Mouse (Mus musculus): ENCODE results near the gene Gm21985.

DNA sequence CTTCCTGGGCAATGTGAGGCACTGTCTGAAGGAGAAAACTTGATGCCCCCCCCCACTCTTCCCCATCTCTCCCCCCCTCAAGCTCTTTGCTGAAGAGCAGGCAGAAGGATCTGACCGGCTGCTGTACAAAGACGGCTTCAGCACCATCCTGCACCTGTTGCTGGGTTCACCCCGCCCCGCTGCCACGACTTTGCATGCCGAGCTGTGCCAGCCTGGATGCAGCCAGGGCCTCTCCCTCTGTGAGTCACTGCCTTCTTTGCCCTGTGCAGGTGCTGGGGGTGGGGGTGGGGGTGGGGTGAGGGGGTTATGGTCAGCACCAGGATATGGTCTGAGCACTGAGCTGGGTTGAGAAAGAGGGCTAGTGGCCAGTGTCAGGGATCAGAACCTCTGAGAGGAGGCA lies 19.9 kb upstream of the Gm21985 start:
- TF ChIP-seq POLR2A (IDR thresholded peaks at IDR 0.05; ENCODE audit: borderline replicate concordance, extremely low read depth, low read depth, low read length) (no peak), CTCF (IDR thresholded peaks at IDR 0.05; ENCODE audit: insufficient read depth, low read length) (no peak)
